Mouse (Mus musculus) lung, embryonic 16.5 days (tissue): ENCODE data around the gene Rbm38. TPM values are rescaled to one million over a fixed set of nuclear protein-coding genes. Genes with fewer than 3 reads are reported as not detected.

ENCODE experiments used
- ATAC-seq: fragments of 200-750 bp; cut with Nextera tagmentation; 2 replicates; pipeline ENCODE4 v1.8.0; 2017; ENCODE audit warnings: low read depth, mild to moderate bottlenecking, moderate library complexity
- H3K27ac ChIP-seq: fragments of 300-500 bp; sonication (generic); 2 replicates; pipeline ENCODE4 v1.5.1; 2014; ENCODE audit warnings: mild to moderate bottlenecking, control low read depth, low read length
- H3K27me3 ChIP-seq: fragments of 300-500 bp; sonication (generic); 2 replicates; pipeline ENCODE4 v1.6.1; 2014; ENCODE audit warnings: low read depth, low read length, mixed read lengths; ENCODE audit not compliant: control insufficient read depth, insufficient read depth
- H3K36me3 ChIP-seq: fragments of 300-500 bp; sonication (generic); 2 replicates; pipeline ENCODE4 v1.6.1; 2014; ENCODE audit warnings: low read length; ENCODE audit not compliant: control insufficient read depth, insufficient read depth
- H3K4me1 ChIP-seq: fragments of 300-500 bp; sonication (generic); replicated peaks from 2 replicates; pipeline ENCODE4 v1.6.1; 2014; ENCODE audit warnings: low read length, mixed read lengths; ENCODE audit not compliant: control insufficient read depth, insufficient read depth
- H3K4me2 ChIP-seq: fragments of 300-500 bp; sonication (generic); 2 replicates; pipeline ENCODE4 v1.6.1; 2014; ENCODE audit warnings: low read depth, low read length, control low read depth
- H3K4me3 ChIP-seq: fragments of 300-500 bp; sonication (generic); 2 replicates; pipeline ENCODE4 v1.5.1; 2014; ENCODE audit warnings: mild to moderate bottlenecking, low read length, control low read depth
- H3K9ac ChIP-seq: fragments of 300-500 bp; sonication (generic); 2 replicates; pipeline ENCODE4 v1.6.1; 2014; ENCODE audit warnings: low read length, control low read depth
- H3K9me3 ChIP-seq: fragments of 300-500 bp; sonication (generic); 2 replicates; pipeline ENCODE4 v1.6.1; 2016; ENCODE audit warnings: low read length; ENCODE audit not compliant: control insufficient read depth
- WGBS: fragments of 180-500 bp; shearing (Covaris S2); extraction: QIAGEN DNeasy Blood & Tissue Kit; methylation state at CpG from one replicate; pipeline ENCODE4 v1.1.7; 2014; 5-methylcytosine and 5-hydroxymethylcytosine counted together
- polyA plus RNA-seq: library from polyadenylated mRNA; unstranded; fragments of >200 nt; fragmentation: Nextera tagmentation; extraction: Ambion mirVana; gene quantifications from 2 replicates; pipeline ENCODE4 v1.2.1, GENCODE M21; 2015

Rbm38 gene
- polyA plus RNA-seq, 1 experiment from 2014 or later, result 30.8 TPM

GRCm38 (mm10) chr2:173027824-173028495 is 7.7 kb downstream of the Rbm38 start:
- H3K36me3 ChIP-seq, result 0 out of 2 replicates have a peak, but pooled peaks cover 3% of the 10 kb centered on the region
- no peaks in the 10 kb centered on the region for H3K27me3 ChIP-seq
- H3K4me1 ChIP-seq, result peaks cover 50% of the 10 kb centered on the region
- no peak overlapping the region for H3K9ac ChIP-seq
- H3K4me3 ChIP-seq, result no peak overlapping the region
- whole genome bisulfite sequencing, result 48% methylated on average over 4 of the region's 4 CpGs
- H3K27ac ChIP-seq, result peak overlapping the region; percentile 53
- no peak for ATAC-seq
- no peak overlapping the region for H3K4me2 ChIP-seq
- no peaks in the 10 kb centered on the region for H3K9me3 ChIP-seq

DNA sequence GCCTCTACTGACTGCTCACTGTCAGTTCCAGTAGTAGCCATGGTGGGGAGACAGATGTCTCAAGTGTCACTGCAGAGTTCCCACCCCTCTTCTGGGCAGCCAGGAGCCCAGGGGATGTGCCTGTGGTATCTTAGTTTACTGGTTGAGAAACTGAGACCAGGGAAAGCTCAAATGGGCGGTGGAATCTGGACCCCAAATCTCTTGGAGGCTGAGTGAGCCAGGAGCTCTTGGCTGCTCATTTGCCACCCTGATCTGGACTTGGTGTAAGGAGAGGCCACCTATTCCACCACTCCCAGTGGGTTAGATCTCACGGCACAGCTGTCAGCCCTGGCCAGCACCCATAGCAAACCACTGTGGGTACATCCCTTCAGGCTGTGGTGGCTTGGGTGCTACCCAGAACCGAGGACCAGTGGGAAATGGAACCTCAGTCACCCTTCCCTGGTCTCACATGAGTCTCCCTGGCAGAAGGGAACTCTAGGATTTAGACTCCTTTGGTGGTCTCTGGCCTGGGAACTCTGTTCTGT is 8.3 kb downstream of the Rbm38 start:
- no peaks in the 10 kb centered on the region for H3K9me3 ChIP-seq
- no peak overlapping the region for H3K4me3 ChIP-seq
- no peak overlapping the region for H3K9ac ChIP-seq
- no peak overlapping the region for H3K4me2 ChIP-seq
- ATAC-seq, result no peak
- peaks cover 44% of the 10 kb centered on the region for H3K4me1 ChIP-seq
- H3K27ac ChIP-seq, result 0 out of 2 replicates have a peak overlapping the region, but pooled peaks have one; percentile 5
- peaks cover 6% of the 10 kb centered on the region; the same call in 1 of the 2 replicates for H3K36me3 ChIP-seq
- no peaks in the 10 kb centered on the region for H3K27me3 ChIP-seq
- 82% methylated on average over 3 of the region's 3 CpGs for WGBS

GRCm38 (mm10) chr2:173030591-173031338 is 10.5 kb downstream of the Rbm38 start:
- no peak overlapping the region for H3K4me2 ChIP-seq
- no peaks in the 10 kb centered on the region for H3K27me3 ChIP-seq
- no peaks in the 10 kb centered on the region for H3K9me3 ChIP-seq
- no peak overlapping the region for H3K9ac ChIP-seq
- H3K27ac ChIP-seq, result no peak overlapping the region
- no peak overlapping the region for H3K4me3 ChIP-seq
- 69% methylated on average over 12 of the region's 12 CpGs for WGBS
- H3K36me3 ChIP-seq, result peaks cover 9% of the 10 kb centered on the region; the same call in 1 of the 2 replicates
- ATAC-seq, result no peak
- peaks cover 26% of the 10 kb centered on the region for H3K4me1 ChIP-seq

DNA sequence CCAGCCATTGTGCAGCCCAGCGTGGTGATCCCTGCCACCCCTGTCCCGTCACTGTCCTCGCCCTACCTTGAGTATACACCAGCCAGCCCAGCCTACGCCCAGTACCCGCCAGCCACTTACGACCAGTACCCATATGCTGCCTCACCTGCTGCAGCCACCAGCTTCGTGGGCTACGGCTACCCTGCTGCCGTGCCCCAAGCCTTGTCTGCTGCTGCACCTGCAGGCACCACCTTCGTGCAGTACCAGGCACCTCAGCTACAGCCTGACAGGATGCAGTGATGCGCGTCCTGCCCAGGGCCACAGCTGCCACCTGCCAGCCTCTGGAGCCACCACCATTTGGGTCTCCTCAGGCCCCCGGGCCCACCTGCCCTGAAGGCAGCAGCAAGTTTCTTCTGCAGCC is 13.2 kb downstream of the Rbm38 start:
- no peaks in the 10 kb centered on the region for H3K27me3 ChIP-seq
- no peak overlapping the region for H3K4me2 ChIP-seq
- no peak overlapping the region for H3K9ac ChIP-seq
- H3K36me3 ChIP-seq, result peaks cover 9% of the 10 kb centered on the region; the same call in 1 of the 2 replicates
- H3K4me1 ChIP-seq, result peaks cover 1% of the 10 kb centered on the region; the same call in 1 of the 2 replicates
- H3K9me3 ChIP-seq, result no peaks in the 10 kb centered on the region
- no peak overlapping the region for H3K27ac ChIP-seq
- H3K4me3 ChIP-seq, result no peak overlapping the region
- no peak for ATAC-seq
- WGBS, result 89% methylated on average over 13 of the region's 13 CpGs

GRCm38 (mm10) chr2:173034998-173035397 is 14.7 kb downstream of the Rbm38 start:
- 18% methylated on average over 4 of the region's 4 CpGs for WGBS
- ATAC-seq, result no peak
- H3K27ac ChIP-seq, result no peak overlapping the region

GRCm38 (mm10) chr2:173035653-173036052 is 15.4 kb downstream of the Rbm38 start:
- peaks cover 9% of the 10 kb centered on the region; the same call in 1 of the 2 replicates for H3K36me3 ChIP-seq
- no peaks in the 10 kb centered on the region for H3K4me1 ChIP-seq
- no peaks in the 10 kb centered on the region for H3K9me3 ChIP-seq
- H3K27me3 ChIP-seq, result no peaks in the 10 kb centered on the region
- 89% methylated on average over 5 of the region's 5 CpGs for WGBS
- no peak for ATAC-seq
- H3K4me3 ChIP-seq, result no peak overlapping the region
- no peak overlapping the region for H3K4me2 ChIP-seq
- H3K27ac ChIP-seq, result no peak overlapping the region
- no peak overlapping the region for H3K9ac ChIP-seq

More at GRCm38 (mm10) chr2:173034998-173035397, 14.7 kb downstream of the Rbm38 start:
- no peaks in the 10 kb centered on the region for H3K4me1 ChIP-seq
- H3K4me2 ChIP-seq, result no peak overlapping the region
- H3K27me3 ChIP-seq, result no peaks in the 10 kb centered on the region
- peaks cover 9% of the 10 kb centered on the region; the same call in 1 of the 2 replicates for H3K36me3 ChIP-seq
- no peak overlapping the region for H3K4me3 ChIP-seq
- no peak overlapping the region for H3K9ac ChIP-seq
- H3K9me3 ChIP-seq, result no peaks in the 10 kb centered on the region

DNA sequence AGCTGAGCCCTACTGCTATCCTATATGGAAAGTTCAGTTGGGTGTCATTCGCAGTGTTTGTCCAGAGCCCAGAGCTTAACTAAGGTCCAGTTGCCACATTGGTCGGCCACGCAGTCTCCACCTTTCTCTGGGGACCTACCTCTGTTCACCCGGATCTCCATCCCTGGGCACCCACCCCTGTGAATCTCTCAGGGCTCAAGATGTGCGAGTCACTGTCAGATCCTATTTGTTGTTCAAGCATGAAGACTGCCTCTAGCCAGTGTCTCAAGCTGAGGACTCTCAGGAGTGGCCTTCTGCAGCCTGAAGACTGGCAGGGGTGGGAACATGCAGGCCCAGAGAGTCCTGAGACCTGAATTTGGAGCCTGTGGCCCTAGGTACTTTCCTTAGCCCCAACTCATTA is 15.8 kb downstream of the Rbm38 start:
- Histone ChIP-seq H3K36me3 (peaks cover 9% of the 10 kb centered on the region; the same call in 1 of the 2 replicates), H3K27me3 (no peaks in the 10 kb centered on the region), H3K4me2 (no peak overlapping the region), H3K4me1 (no peaks in the 10 kb centered on the region), H3K9me3 (no peaks in the 10 kb centered on the region), H3K4me3 (no peak overlapping the region), H3K27ac (no peak overlapping the region), H3K9ac (no peak overlapping the region)
- no peak for ATAC-seq
- 87% methylated on average over 5 of the region's 5 CpGs for WGBS

- no peak overlapping the region for H3K4me2 ChIP-seq
- no peak for ATAC-seq
- 50% methylated on average over 4 of the region's 4 CpGs for WGBS
- H3K36me3 ChIP-seq, result peaks cover 9% of the 10 kb centered on the region; the same call in 1 of the 2 replicates
- H3K27ac ChIP-seq, result no peak overlapping the region
- no peak overlapping the region for H3K4me3 ChIP-seq
- no peaks in the 10 kb centered on the region for H3K27me3 ChIP-seq
- H3K4me1 ChIP-seq, result no peaks in the 10 kb centered on the region
- no peak overlapping the region for H3K9ac ChIP-seq
- no peaks in the 10 kb centered on the region for H3K9me3 ChIP-seq
Measured at GRCm38 (mm10) chr2:173036611-173037010, 16.3 kb downstream of the Rbm38 start.

- no peak for ATAC-seq
- WGBS, result 65% methylated on average over 5 of the region's 5 CpGs
Measured at GRCm38 (mm10) chr2:173037347-173037746, 17.0 kb downstream of the Rbm38 start.

More at GRCm38 (mm10) chr2:173037347-173037746, 17.0 kb downstream of the Rbm38 start:
- Histone ChIP-seq H3K27me3 (no peaks in the 10 kb centered on the region), H3K9ac (no peak overlapping the region), H3K4me2 (no peak overlapping the region), H3K36me3 (peaks cover 8% of the 10 kb centered on the region; the same call in 1 of the 2 replicates), H3K4me1 (no peaks in the 10 kb centered on the region), H3K9me3 (no peaks in the 10 kb centered on the region), H3K4me3 (no peak overlapping the region), H3K27ac (no peak overlapping the region)
